Mouse (Mus musculus): ENCODE measurements around the gene Ubc.
"Not testable (repeated sequence)": the region's sequence is repeated elsewhere in the genome, so short reads cannot be mapped to it uniquely, and the experiment has no call there.

Gene Ubc

GRCm38 (mm10) chr5:125403481-125404465 lies 13.8 kb upstream of the Ubc start:
- DNase-seq, result peak; percentile 77 to 79

DNA sequence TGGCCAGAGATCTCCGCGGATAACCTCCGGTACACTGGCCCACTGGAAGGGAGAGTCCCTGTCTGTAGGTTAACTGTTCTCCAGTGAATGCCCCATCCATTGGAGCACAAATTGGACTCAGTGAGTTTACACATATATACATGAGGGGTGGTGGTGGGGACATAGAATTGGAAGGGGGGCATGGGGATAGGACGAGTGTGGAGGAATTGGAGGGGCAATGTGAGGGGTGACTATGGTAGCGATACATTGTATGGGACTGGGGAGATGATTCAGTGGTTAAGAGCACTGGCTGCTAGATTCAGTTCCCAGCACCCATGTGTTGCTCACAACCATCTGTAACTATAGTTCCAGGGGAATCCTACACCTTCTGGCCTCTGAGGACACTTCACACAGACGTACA lies 13.0 kb upstream of the Ubc start:
- DNase-seq, result no peak

DNA sequence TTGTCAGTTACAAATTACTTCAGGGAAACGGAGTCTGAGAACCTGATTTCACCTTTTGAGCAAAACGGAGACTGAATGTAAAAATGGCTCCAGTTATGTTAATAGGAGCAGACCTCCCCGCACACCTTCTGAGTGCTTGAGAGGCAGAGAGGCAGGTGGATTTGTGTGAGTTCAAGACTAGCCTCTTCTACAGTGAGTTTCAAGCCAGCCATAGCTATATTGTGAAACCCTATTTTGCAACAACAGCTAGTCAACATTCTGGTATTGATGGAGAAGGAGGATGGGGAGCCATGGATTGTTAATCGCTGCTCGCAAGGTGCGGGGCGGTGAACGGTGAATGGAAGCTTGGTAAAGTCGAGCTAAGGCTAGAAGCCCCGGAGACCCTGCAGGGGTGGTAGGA lies 12.5 kb upstream of the Ubc start:
- DNase-seq, result no peak

DNA sequence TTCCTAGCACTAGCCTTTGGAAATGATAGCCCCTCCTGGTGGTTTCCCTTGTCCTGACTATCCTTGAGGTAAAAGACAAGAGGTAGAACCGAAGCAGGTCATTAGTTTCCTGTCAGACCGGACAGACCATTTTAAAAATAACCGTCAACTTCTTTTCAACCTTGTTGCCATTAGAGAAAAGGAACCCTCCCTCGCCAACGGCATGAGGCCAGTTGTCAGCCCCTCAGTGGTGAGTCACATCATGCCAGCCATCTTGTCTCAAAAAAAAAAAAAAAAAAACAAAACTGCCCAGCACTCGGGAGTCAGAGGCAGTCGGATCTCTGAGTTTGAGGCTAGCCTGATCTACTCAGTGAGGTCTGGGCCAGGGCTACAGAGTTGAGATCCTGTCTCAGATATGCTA lies 10.9 kb upstream of the Ubc start:
- no peak for DNase-seq

DNA sequence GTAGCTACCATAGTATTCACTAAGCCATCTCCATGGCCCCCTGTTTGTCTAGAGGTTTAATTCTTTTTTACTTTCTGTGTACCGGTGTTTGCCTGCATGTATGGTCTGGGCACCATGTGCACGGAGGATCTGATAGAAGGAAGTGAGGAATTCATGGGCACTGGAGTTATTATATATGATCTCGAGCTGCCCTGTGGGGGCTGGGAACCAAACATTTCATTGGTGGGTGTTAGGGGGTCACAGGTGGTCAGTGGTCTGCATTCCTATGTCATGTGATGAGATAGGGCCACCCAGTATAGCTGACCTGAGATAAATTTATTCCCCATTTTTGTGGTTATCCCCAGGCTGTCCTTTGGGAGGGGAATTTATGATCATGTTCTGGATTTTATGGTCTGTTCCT lies 5.0 kb upstream of the Ubc start:
- DNase-seq, result no peak

- DNase-seq, result peak; percentile 83 to 88
These were observed 3.9 kb upstream of the Ubc start for GRCm38 (mm10) chr5:125393622-125394603.

GRCm38 (mm10) chr5:125392977-125393621 lies 3.1 kb upstream of the Ubc start:
- peak; percentile 97 to 98 for DNase-seq

DNA sequence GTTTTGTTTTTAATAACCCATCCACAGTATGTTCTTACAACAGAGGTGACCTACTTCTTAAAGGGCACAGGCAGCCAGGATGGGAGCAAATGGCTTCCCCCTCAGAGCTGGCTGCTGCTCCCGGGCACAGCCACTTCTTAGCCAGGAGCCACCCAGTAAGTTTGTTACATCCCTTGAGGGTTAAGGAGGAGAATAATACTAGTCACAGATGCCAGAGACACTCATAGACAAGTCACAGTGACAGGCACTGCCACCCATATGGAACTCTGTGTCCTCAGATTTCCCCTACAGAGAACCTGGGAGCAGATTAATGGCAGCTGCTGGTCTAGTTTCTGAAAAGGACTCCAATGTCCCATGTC lies 2.6 kb upstream of the Ubc start:
- DNase-seq, result no peak

- DNase-seq, result not testable (repeated sequence)
These were observed 2.2 kb upstream of the Ubc start for GRCm38 (mm10) chr5:125392176-125392575.

DNA sequence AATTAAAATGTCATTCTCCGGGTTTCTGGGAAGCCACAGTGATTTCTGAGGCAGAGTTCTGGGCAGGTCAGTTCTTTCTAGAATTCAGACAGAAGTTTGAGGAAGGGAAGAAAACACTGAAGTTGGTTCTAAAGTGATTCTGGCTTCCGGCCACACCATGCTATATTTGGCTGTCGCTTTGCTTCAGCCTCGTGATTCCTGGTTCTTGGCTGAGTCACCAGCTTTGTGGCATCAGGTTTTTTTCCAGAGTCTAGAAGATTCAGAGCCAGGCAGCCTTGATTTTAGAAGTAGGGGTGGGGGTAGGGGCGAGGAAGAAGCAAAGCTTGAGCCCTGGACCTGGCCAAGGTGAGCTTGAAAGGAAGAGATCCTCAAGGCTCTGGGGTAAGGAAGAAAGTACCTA lies 1.6 kb upstream of the Ubc start:
- peak; percentile 54 to 62 for DNase-seq

GRCm38 (mm10) chr5:125390906-125391477 lies 990 bp upstream of the Ubc start:
- no peak for DNase-seq

- DNase-seq, result peak; percentile 88 to 93
These were observed 847 bp downstream of the Ubc start, which contains the start of gene Gm10382 for GRCm38 (mm10) chr5:125389131-125389578. Gene Gm10382, plus strand, starts transcription at chr5:125389322.

DNA sequence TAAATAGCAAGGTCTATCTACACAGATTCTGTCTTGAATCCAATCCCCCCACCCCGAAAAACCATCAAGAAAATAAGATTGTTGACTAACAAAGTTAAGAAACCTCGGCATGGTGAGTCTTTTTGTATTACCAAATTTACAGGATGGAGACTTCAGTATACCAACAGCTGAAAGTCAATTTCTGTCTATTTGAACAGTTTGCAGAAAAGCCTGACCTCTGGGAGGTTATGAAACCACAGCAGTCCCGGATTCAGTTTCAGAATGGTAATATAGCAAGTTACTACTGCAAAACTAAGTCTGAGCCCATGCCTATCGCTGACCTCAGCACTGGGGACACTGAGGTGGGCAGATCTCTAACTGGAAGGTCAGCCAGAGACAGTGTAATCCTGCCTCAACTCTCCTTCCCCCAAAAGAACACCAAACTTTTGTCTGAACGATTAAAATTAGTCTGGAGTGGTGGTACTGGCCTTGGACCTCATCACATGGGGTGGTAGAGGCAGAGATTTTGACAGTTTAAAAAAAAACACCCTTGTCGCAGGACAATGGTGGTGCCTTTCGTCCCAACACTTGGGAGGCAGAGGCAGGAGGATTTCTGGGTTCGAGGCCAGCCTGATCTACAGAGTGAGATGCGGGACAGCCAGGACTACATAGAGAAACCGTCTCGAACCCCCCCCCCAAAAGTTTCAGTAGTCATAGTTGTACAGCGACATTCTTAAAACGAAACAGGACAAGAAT lies 1.5 kb downstream of the Ubc start:
- no peak for DNase-seq

DNA sequence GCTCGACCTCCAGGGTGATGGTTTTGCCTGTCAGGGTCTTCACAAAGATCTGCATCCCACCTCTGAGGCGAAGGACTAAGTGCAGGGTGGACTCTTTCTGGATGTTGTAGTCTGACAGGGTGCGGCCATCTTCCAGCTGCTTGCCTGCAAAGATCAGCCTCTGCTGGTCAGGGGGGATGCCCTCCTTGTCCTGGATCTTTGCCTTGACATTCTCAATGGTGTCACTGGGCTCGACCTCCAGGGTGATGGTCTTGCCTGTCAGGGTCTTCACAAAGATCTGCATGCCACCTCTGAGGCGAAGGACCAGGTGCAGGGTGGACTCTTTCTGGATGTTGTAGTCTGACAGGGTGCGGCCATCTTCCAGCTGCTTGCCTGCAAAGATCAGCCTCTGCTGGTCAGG lies 2.7 kb downstream of the Ubc start:
- DNase-seq, result not testable (repeated sequence)

DNA sequence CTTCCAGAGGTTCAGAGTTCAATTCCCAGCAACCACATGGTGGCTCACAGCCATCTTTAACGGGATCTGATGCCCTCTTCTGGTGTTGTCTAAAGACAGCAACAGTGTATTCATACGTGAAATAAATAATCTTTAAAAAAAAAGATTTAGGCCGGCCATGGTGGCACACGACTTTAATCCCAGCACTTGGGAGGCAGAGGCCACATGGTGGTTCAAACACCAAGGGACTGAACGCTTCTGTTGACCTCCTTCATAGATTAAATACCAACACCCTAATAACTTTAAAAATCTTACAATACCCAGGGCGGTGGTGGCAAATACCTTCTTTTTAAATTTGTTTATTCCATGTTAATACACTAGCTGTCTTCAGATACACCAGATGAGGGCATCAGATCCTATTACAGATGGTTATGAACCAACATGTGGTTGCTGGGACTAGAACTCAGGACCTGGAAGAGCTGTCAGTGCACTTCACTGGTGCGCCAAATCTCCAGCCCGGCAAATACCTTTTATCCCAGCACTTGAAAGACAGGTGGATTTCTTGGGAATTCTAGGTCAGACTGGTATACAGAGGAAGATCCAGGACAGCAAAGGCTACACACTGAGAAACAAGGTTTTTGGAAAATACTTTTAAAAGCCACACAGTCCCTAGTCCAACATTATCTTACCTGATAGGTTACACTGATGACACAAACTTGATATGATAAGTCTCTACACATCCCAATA lies 4.6 kb downstream of the Ubc start:
- DNase-seq, result no peak

DNA sequence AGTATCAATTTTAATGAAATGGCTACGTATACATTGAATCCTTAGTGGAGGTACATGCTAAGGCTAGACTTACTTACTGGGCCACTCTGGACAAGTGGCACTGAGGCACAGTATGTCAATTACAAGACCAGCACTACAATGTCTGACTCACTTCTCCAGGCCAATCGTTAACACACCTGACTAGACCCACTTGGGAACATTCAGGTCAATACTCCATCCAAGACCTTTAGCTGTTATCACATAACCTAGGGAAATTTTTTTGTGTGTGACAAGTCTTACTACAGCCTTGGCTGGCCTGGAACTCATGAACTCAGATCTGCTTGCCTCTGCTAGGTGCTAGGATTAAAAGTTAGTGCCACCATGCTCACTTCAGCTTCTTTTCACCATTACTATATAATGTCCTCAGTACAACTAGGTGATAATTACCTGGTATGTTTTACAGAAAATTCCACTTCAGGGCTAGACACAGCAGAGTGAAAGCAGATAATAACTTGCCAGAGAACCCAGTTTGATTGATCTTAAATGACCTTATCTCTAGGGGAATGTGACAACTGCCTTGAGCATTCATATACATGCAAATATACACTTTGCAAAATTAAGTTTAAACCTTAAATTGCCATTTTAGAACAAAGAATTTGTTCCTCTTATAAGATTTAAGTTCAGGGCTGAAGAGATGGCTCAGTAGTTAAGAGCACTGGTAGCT lies 5.3 kb downstream of the Ubc start:
- DNase-seq, result no peak

DNA sequence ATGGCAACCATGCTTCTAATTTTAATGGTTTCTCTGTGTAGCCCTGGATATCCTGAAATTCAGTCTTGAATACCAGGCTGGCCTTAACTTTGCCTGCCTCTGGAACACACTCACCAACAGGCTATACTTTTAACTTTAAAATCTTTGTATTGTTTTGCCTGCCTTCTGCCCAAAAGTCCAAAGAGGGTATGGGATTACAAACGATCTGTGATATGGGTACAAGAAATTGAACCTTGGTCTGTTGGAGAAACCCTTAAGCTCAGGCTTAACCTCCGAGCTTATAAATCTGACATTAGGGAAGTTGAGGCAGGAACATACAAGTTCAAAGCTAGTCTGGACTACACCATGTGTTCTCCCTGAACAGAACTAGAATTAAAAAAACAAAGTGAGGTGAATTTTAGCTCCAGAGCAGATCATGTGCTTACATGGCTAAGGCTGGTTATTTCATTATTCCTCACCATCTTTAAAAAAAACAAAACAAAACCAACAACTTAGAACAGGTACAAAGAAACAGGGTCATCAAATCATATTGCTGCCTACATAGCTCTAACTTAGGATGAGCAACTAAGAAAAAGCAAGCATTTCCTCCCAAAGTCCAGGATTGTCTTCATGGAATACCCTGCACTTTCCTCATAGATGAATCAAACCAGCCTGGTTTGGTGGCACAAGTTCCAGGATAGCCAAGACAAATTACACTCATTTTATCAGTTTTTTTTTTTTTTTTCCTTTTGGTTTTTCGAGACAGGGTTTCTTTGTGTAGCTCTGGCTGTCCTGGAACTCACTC lies 6.2 kb downstream of the Ubc start:
- no peak for DNase-seq

DNA sequence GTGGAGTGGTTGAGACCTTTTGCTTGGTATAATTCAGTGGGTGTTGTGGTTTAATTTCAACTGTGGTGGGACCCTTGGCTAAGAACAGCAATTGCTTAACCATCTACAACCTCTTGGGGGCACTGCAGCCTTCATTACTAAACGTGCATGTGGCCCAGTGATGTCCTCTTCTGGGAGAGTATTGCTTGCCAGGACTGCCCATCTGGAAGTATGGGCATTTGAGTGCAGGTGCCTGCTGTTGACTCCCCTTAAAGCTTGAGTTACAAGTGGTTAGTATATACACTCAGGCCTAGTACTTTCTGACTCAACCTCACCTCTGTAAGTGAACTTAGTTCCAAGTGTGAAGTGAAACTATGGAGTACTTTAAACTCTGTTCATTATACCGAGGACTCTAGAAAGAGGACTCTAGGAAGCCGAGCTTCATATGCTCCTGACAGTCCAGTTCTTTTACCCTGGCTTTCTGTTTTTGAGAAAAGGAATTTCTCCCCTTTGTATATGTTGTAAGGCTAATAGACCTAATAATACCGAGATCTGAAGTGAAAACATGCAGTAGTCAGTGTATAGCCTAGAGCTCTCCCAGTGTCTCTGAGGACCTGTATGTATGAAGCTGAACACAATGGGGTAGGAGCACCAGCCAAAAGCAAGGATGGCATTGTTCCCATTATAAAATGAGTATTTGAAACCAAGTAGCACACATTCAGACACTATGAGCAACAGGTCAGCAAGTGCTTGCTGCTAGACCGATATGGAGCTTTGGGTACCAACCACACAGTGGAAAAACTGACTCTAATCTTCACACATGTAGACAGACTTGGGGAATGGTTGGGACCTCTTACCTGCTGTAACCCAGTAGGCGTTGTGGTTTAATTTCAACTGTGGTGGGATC lies 7.1 kb downstream of the Ubc start:
- peak; percentile 67 to 78 for DNase-seq

Data from kidney, postnatal 4 days (tissue).